Mouse (Mus musculus): ENCODE data around the gene Pmfbp1.

Pmfbp1 gene

GRCm38 (mm10) chr8:109493727-109494126 lies at the start of gene Pmfbp1:
Gene Pmfbp1 (plus strand): TSS chr8:109494027.
- no peak for DNase-seq (ENCODE audit: low read depth, low spot score)

DNA sequence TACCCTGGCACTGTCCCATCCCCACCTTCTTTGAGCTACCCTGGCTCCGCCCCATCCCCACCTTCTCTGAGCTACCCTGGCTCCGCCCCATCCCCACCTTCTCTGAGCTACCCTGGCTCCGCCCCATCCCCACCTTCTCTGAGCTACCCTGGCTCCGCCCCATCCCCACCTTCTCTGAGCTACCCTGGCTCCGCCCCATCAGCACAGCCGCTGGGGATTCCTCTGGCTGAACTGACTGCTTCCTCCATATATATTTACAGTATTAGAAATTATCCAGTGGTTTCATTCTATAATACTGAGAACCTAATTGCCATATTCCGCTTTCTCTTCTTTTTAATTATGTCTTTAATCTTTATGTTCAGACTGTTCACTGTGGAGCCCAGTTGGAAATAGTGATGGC lies 46.9 kb upstream of the Pmfbp1 start:
- peak; percentile 37 for DNase-seq (ENCODE audit: low read depth, low spot score)

DNA sequence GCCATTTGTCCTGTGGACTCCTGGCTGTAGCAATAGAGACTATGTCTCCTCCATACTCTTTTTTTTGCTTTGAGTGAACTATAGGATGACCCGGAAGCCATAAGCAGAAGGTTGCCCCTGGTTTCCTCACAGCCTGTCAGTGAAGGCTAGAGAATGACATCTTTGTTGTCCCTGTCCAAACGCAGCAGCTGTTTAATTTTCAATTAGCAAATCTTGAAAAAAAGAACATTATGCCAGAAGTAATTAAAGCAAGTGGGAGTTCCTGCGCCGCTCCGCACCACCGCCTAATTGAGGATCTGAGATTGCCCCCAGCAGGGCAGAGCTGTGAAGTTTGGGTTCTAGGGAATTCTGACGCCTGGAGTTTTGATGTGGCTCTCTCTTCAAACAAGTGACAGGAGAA lies 42.8 kb upstream of the Pmfbp1 start:
- no peak for DNase-seq (ENCODE audit: low read depth, low spot score)

DNA sequence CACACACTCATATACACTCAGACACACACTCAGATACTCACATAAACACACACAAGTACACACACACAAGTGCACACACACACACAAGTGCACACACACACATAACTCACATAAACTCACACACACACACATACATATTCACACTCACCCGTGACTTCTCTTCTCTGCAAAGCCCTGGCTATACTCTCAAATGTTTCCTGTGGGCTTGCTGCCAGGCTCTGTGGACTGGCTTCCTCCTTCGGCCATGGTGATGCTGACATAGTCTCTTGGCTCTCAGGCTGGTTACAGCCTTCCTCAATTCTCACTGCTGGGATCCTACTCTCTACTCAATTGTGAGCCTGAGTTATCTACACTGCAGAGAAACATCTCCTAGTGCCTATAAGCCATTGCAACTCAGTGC lies 38.7 kb upstream of the Pmfbp1 start:
- no peak for DNase-seq (ENCODE audit: low read depth, low spot score)

GRCm38 (mm10) chr8:109457387-109457786 lies 36.4 kb upstream of the Pmfbp1 start:
- DNase-seq (ENCODE audit: low read depth, low spot score) = peak; percentile 61

DNA sequence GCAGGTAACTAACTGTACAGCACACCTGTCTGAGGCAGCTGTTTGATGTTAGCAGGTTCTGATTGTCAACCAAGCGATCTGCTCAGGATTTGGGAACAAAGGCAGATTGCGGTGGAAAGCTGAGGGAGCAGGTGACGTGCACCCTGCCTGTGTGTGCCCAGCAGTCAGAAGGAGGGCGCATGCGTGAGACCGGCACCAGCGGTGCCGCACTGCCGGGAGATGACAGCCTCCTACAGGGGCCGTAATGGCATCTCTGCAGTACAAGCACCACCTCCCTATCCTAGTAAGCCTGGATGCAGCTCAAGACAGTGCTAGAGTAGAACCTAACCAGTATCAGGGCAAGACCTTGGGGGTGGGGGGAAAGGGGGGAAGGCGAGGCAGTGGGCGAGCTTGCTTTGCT lies 35.2 kb upstream of the Pmfbp1 start:
- DNase-seq (ENCODE audit: low read depth, low spot score) = peak; percentile 78

DNA sequence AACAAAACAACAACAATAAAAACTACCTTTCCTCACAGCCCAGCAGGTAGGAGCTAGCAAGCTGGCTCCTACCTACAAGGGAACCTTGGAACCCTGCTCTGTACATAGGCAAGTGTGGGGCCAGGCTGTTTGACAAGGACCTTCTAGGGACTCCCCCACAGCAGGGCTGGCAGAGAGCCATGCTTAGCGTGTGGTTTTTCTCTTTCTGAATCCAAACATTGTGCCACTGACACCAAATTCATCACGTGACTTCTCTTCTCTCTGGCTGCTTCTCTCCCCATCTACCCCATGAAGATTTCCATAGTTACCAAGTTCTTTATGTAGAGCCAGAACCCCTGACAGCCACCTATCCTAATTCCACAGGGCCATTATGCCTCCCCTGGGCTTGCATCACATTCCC lies 30.8 kb upstream of the Pmfbp1 start:
- DNase-seq (ENCODE audit: low read depth, low spot score) = peak; percentile 35

DNA sequence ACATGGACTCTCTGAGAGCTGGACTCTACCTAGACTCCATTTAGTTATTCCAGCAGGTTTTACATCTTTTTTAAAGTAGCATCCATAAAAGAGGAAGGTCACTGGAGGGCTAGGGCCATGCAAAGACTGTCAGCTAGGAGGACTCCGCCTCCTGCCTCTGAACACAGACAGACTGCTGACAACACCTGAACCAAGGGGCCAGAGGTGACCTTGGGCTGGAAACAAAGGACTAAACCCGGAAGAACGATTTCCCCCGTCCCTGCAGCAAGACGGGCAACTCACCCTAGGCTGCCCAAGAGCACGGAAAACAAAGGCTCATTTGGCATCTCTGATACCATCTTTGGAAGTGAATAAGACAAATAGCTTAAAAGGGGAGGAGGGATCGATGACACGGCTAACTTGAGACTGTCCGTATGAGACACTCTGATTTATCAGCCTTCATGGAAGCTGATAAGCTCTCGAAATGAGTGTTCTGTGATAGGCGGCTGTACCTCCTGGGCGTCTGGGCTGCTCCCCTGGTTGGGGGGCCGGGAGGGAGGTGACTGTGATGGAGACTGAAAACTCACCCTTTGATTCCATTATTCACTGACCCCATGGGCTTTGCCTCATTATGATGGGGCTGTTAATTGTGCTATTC lies 30.0 kb upstream of the Pmfbp1 start:
- DNase-seq (ENCODE audit: low read depth, low spot score) = peak; percentile 94

DNA sequence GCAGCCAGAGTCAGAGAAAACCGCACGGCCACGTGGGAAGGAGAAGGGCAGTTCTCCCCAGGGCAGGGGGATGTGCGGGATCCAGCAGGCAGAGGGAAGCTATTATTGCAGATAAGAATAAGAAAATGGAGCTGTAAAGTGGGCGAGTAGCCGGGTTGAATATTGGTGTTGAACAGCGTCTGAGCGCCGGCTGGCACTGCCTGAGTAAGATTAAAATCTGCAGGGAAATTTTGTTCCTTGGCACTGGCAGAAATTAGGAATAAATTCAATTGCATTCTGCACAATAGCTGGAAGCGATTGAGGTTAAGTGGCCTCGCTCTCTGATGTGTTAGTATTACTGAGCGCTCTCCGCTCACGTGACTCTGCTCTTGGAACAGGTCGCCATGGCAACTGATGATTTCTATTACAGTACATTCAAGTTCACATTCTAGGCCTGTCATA lies 29.4 kb upstream of the Pmfbp1 start:
- DNase-seq (ENCODE audit: low read depth, low spot score) = peak; percentile 54

DNA sequence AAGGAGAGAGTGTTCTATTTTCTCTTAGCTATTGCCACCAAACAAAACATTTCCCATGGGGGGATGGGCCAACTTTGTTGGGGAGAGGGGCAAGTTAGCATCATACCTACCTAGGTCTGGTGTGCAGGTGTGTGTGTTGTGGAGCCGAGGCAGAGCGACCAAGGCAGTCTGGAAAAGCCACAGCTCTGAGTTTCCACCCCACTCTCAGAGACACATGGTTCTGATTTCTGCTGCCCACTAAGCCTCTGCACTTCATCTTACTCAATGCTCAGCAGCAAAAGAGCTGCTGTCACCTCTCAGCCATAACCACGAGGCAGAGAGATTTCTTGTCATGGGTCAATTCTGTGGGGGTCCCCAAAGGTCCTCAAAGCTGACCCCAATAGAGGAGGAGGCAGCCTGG lies 28.8 kb upstream of the Pmfbp1 start:
- DNase-seq (ENCODE audit: low read depth, low spot score) = no peak

- no peak for DNase-seq (ENCODE audit: low read depth, low spot score)
Measured at GRCm38 (mm10) chr8:109465761-109466160, 28.1 kb upstream of the Pmfbp1 start.

- peak; percentile 54 for DNase-seq (ENCODE audit: low read depth, low spot score)
Measured at GRCm38 (mm10) chr8:109467516-109467915, 26.3 kb upstream of the Pmfbp1 start.

DNA sequence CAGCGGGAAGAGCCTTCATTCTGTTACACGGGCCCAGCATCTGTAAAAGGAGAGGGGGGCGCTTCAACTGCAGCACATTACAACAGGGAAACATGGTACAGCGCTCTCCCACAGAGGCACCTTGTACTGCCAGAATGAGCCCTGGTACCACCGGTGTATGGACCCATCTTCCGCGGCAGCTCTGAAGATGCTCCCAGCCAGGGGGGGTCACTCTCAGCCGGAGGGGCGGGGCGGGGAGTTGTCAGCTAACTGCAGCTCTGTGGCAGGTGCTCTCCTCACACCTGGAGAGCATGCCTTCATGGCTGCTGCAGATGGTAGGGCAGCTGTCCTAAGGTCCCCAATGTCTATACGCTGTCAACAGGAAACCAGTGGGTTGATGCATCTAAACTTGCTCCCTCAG lies 25.7 kb upstream of the Pmfbp1 start:
- DNase-seq (ENCODE audit: low read depth, low spot score) = no peak

DNA sequence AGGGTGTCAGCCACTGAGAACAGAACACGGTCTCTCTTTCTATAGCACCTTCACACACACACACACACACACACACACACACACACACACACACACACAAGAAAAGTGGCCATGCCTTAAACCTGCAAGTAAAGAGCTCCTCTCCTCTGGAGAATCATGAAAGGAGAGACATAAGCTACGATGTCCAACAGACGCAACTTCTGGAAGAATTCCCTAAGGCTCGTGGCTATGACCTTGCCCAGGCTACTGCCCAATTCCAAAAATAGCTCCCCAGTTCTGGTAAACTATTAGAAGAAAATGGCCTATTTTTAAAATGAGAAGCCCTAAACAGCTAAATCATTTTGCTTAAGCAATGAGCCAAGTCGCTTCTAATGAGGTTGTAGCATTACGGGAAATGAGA lies 22.0 kb upstream of the Pmfbp1 start:
- DNase-seq (ENCODE audit: low read depth, low spot score) = no peak

DNA sequence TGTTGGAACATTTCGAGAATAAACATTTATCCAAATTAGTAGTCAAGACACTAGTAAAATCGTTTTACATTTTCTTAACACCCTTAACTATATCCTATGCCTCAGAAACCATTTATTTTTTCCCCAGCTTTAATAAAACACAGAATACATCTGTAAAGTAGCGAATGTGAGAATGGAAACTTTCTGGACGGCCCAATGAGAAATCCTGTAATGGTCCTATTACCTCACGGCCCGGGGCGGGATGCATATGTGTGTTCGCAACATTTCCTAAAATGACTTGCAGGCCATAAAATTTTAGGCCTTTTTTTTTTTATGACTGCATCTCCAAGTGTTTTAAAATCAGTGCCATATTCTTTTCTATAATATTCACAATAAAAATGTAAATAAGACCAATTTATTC lies 21.4 kb upstream of the Pmfbp1 start:
- DNase-seq (ENCODE audit: low read depth, low spot score) = no peak

GRCm38 (mm10) chr8:109474442-109475121 lies 19.2 kb upstream of the Pmfbp1 start:
- DNase-seq (ENCODE audit: low read depth, low spot score) = no peak

DNA sequence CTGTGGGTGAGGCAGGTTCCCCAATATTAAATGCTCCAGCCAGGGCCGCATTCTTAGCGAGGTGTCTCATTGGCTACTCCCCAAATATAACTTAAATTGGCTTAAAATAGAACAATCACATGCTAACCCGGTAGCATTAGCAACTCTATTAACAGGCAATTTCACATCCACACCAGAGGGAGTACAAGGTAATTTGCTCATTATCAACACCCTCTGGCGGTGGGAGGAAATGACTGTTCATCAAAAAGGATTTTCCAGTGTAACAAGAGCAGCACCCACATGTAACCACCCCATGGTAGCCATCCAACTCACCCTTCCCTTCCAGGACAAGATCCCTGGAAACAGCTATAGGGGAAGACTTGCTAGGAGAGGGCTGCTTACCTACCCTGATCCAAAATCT lies 18.4 kb upstream of the Pmfbp1 start:
- DNase-seq (ENCODE audit: low read depth, low spot score) = peak; percentile 57

DNA sequence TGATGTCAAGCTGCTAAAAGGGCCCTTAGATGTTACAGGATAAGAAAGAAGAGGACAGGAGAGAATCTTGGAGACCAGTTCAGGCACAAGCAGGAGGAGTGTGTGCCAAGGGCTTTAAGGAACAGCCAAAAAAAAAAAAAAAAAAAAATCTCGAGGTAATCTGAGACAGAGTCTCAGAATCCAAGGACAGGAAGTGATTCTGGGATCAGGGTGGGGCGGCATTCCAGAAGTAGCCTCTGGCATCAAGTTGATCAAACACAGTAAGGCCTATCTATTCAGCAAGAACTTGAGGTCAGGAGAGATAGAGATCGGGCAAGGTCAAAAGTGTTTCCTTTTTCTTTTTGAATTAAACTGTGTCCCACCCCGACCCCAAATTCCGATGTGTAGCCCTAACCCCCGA lies 15.2 kb upstream of the Pmfbp1 start:
- DNase-seq (ENCODE audit: low read depth, low spot score) = peak; percentile 93

DNA sequence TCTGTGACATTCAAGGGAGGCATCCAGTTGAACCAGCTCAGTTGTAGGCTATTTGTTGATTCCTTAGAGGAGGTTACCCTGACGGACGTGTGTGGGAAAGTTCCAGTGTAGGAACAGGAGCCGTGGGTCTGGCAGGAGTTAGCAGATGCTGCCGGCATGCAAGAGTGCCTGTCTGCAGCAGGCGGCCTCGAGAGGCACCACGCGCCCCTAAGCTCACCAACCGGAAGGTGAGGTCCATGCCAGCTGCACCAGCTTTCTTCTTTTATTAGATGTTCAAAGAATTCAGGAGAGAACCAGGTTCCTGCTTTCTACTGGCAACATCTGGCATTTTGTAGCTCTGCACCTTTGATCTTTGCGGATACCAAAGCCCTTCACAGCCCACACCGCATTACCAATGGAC lies 9.1 kb upstream of the Pmfbp1 start:
- peak; percentile 28 for DNase-seq (ENCODE audit: low read depth, low spot score)

DNA sequence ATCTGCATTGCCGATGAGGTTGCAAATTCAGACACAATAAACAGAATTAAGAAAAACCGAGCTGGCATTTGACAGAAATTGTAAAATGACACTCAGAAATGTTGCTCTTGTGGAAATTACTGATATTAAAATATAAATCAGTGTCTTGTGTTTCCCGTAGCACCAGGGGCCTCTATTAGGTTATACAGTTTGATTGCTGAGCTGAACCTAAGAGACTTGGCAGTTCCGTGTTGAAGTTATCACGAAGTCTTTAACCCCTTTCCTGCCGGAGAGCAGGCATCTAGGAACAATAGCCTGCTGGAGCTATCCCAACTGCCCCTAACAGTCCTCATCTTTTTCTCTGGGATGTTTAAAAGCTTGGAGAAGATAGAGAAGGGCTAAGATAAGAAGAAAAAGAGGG lies 8.3 kb upstream of the Pmfbp1 start:
- DNase-seq (ENCODE audit: low read depth, low spot score) = no peak

DNA sequence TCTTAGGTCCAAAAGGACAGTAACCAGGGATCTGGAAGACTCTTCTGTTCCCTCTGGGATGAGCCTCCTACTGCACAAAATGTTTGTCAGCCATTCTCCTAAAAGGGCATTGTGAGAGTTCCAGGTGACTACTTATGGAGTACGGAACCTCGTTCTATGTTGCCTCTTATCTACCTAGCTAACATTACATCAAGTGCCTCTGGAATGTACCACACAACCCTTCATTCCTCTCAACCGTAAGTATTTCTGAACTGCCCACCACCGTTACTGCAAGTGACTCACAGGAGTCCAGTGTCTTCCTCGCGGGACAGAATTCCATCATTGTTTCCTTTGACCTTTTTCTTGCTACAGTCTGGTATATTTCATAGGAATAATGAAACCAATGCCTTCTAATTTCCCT lies 1.0 kb upstream of the Pmfbp1 start:
- no peak for DNase-seq (ENCODE audit: low read depth, low spot score)

- DNase-seq (ENCODE audit: low read depth, low spot score) = no peak
Measured at GRCm38 (mm10) chr8:109494601-109495000, 774 bp downstream of the Pmfbp1 start.

GRCm38 (mm10) chr8:109497431-109497830 lies 3.6 kb downstream of the Pmfbp1 start:
- no peak for DNase-seq (ENCODE audit: low read depth, low spot score)
